Mouse (Mus musculus): ENCODE results near the gene Suclg2. TPM values are rescaled to one million over a fixed set of nuclear protein-coding genes. Genes with fewer than 3 reads are reported as not detected.
A peak's percentile ranks its signal among the peaks of the same experiment; 100 is the strongest.

The Suclg2 gene
- total RNA-seq (2021) = 10 to 100 TPM; 14.4 to 15.3 TPM

GRCm38 (mm10) chr6:95718031-95718968 lies at the start of gene Suclg2:
TSS of gene Suclg2 (minus strand) at chr6:95718800.
- peak; percentile 42 to 92 for DNase-seq (ENCODE audit: extremely low spot score in 1 of 2, low spot score in 2 of 2)
- intact Hi-C loops (cut with DNase I) = no loop called here

- intact Hi-C loops (cut with DNase I) = no loop called here
- DNase-seq (ENCODE audit: extremely low spot score in 1 of 2, low spot score in 2 of 2) = no peak
Observed at GRCm38 (mm10) chr6:95766566-95766965, 48.0 kb upstream of the Suclg2 start.

- peak in 1 of 2 experiments; percentile 4 for DNase-seq (ENCODE audit: extremely low spot score in 1 of 2, low spot score in 2 of 2)
- intact Hi-C loops (cut with DNase I) = no loop called here
Observed at GRCm38 (mm10) chr6:95759558-95760172, 41.1 kb upstream of the Suclg2 start.

GRCm38 (mm10) chr6:95742378-95742777 lies 23.8 kb upstream of the Suclg2 start:
- DNase-seq (ENCODE audit: extremely low spot score in 1 of 2, low spot score in 2 of 2) = peak in 1 of 2 experiments; percentile 58
- intact Hi-C loops (cut with DNase I) = no loop called here

GRCm38 (mm10) chr6:95731570-95732367 lies 13.2 kb upstream of the Suclg2 start:
- no peak for DNase-seq (ENCODE audit: extremely low spot score in 1 of 2, low spot score in 2 of 2)
- intact Hi-C loops (cut with DNase I) = no loop called here

GRCm38 (mm10) chr6:95729399-95729798 lies 10.8 kb upstream of the Suclg2 start:
- intact Hi-C loops (cut with DNase I) = no loop called here

GRCm38 (mm10) chr6:95725281-95725680 lies 6.7 kb upstream of the Suclg2 start:
- no peak for DNase-seq (ENCODE audit: extremely low spot score in 1 of 2, low spot score in 2 of 2)
- intact Hi-C loops (cut with DNase I) = no loop called here

More at GRCm38 (mm10) chr6:95729399-95729798, 10.8 kb upstream of the Suclg2 start:
- no peak for DNase-seq (ENCODE audit: extremely low spot score in 1 of 2, low spot score in 2 of 2)

- DNase-seq (ENCODE audit: extremely low spot score in 1 of 2, low spot score in 2 of 2) = no peak
- intact Hi-C loops (cut with DNase I) = no loop called here
Observed at GRCm38 (mm10) chr6:95723361-95723760, 4.8 kb upstream of the Suclg2 start.

- no peak for DNase-seq (ENCODE audit: extremely low spot score in 1 of 2, low spot score in 2 of 2)
- intact Hi-C loops (cut with DNase I) = no loop called here
Observed at GRCm38 (mm10) chr6:95719791-95720190, 1.2 kb upstream of the Suclg2 start.

GRCm38 (mm10) chr6:95718969-95719333 lies 351 bp upstream of the Suclg2 start:
- intact Hi-C loops (cut with DNase I) = no loop called here
- DNase-seq (ENCODE audit: extremely low spot score in 1 of 2, low spot score in 2 of 2) = no peak

- no peak for DNase-seq (ENCODE audit: extremely low spot score in 1 of 2, low spot score in 2 of 2)
Observed at GRCm38 (mm10) chr6:95717071-95717470, 1.5 kb downstream of the Suclg2 start.

GRCm38 (mm10) chr6:95716476-95716875 lies 2.1 kb downstream of the Suclg2 start:
- intact Hi-C loops (cut with DNase I) = no loop called here
- no peak for DNase-seq (ENCODE audit: extremely low spot score in 1 of 2, low spot score in 2 of 2)

More at GRCm38 (mm10) chr6:95717071-95717470, 1.5 kb downstream of the Suclg2 start:
- intact Hi-C loops (cut with DNase I) = no loop called here

GRCm38 (mm10) chr6:95713245-95713644 lies 5.4 kb downstream of the Suclg2 start:
- intact Hi-C loops (cut with DNase I) = no loop called here
- no peak for DNase-seq (ENCODE audit: extremely low spot score in 1 of 2, low spot score in 2 of 2)

GRCm38 (mm10) chr6:95712081-95712480 lies 6.5 kb downstream of the Suclg2 start:
- no peak for DNase-seq (ENCODE audit: extremely low spot score in 1 of 2, low spot score in 2 of 2)
- intact Hi-C loops (cut with DNase I) = no loop called here

GRCm38 (mm10) chr6:95711671-95712070 lies 6.9 kb downstream of the Suclg2 start:
- DNase-seq (ENCODE audit: extremely low spot score in 1 of 2, low spot score in 2 of 2) = no peak
- intact Hi-C loops (cut with DNase I) = no loop called here

GRCm38 (mm10) chr6:95710886-95711285 lies 7.7 kb downstream of the Suclg2 start:
- intact Hi-C loops (cut with DNase I) = no loop called here
- no peak for DNase-seq (ENCODE audit: extremely low spot score in 1 of 2, low spot score in 2 of 2)

- DNase-seq (ENCODE audit: extremely low spot score in 1 of 2, low spot score in 2 of 2) = no peak
- intact Hi-C loops (cut with DNase I) = no loop called here
Observed at GRCm38 (mm10) chr6:95709531-95709930, 9.1 kb downstream of the Suclg2 start.

GRCm38 (mm10) chr6:95709106-95709505 lies 9.5 kb downstream of the Suclg2 start:
- intact Hi-C loops (cut with DNase I) = no loop called here
- DNase-seq (ENCODE audit: extremely low spot score in 1 of 2, low spot score in 2 of 2) = no peak

GRCm38 (mm10) chr6:95704626-95705025 lies 14.0 kb downstream of the Suclg2 start:
- intact Hi-C loops (cut with DNase I) = no loop called here
- no peak for DNase-seq (ENCODE audit: extremely low spot score in 1 of 2, low spot score in 2 of 2)
